Mouse (Mus musculus): ENCODE measurements around the gene Slc25a41.

GRCm38 (mm10) chr17:56989467-56990114, 51.9 kb downstream of the Slc25a41 start:
- no peak for TF ChIP-seq POLR2A (IDR thresholded peaks at IDR 0.05; ENCODE audit: low read depth, low read length)
- no peak for TF ChIP-seq CTCF (IDR thresholded peaks at IDR 0.05; ENCODE audit: extremely low read depth, insufficient read length, insufficient replicate concordance, low read depth, low read length)
